Mouse (Mus musculus) ES-E14 (cell line): ENCODE measurements at regions not wholly inside any gene's neighbourhood (a gene's known extent, or its start where the extent isn't known, plus 50 kb on each side); places are given as distances from the start of the nearest gene placed in this dataset.

Source experiments
- DNase-seq: peaks from one replicate; pipeline ENCODE4 v3.0.0-alpha.2; 2013; ENCODE audit warnings: low read depth, low spot score
- H3K27ac ChIP-seq: 2 replicates; pipeline ENCODE4 v1.5.1; 2012; ENCODE audit warnings: low read depth, mild to moderate bottlenecking, low read length, moderate library complexity, mixed read lengths; ENCODE audit not compliant: poor library complexity, insufficient read depth, severe bottlenecking
- H3K36me3 ChIP-seq: 2 replicates; pipeline ENCODE4 v1.6.1; 2012; ENCODE audit warnings: mild to moderate bottlenecking, low read length, moderate library complexity, mixed read lengths; ENCODE audit not compliant: control insufficient read depth, poor library complexity, insufficient read depth, severe bottlenecking
- H3K4me1 ChIP-seq, 2 experiments: fragments of 150-350 bp in 1 of 2; sonication (generic) in 1 of 2; 2 replicates each; pipeline ENCODE4 v1.6.1; 2012; ENCODE audit warnings: low read length in 2 of 2, mild to moderate bottlenecking in 1 of 2, mixed read lengths in 1 of 2; ENCODE audit not compliant: control insufficient read depth in 2 of 2, insufficient read depth in 2 of 2, poor library complexity in 1 of 2
- H3K4me3 ChIP-seq, 2 experiments: fragments of 150-350 bp in 1 of 2; sonication (generic) in 1 of 2; 2 replicates each; pipeline ENCODE4 v1.5.1; 2012; ENCODE audit warnings: low read length in 2 of 2, low read depth in 1 of 2, mild to moderate bottlenecking in 1 of 2, mixed read lengths in 1 of 2; ENCODE audit not compliant: insufficient read depth in 1 of 2, poor library complexity in 1 of 2, severe bottlenecking in 1 of 2
- H3K9ac ChIP-seq: 2 replicates; pipeline ENCODE4 v1.6.1; 2012; ENCODE audit warnings: low read depth, mild to moderate bottlenecking, low read length, mixed read lengths; ENCODE audit not compliant: poor library complexity, insufficient read depth, severe bottlenecking
- H3K9me3 ChIP-seq: fragments of 150-350 bp; sonication (generic); 2 replicates; pipeline ENCODE4 v1.6.1; 2012; ENCODE audit warnings: low read depth, mild to moderate bottlenecking, low read length; ENCODE audit not compliant: control insufficient read depth, insufficient read depth
- CHD2 ChIP-seq: IDR thresholded peaks from 2 replicates; pipeline ENCODE4 v1.6.1; 2014; ENCODE audit warnings: mild to moderate bottlenecking, low read depth, low read length, inconsistent platforms
- HCFC1 ChIP-seq: IDR thresholded peaks from 2 replicates; pipeline ENCODE4 v1.6.1; 2012; ENCODE audit warnings: low read length, inconsistent platforms, borderline replicate concordance; ENCODE audit not compliant: insufficient read depth
- MAFK ChIP-seq: IDR thresholded peaks from 2 replicates; pipeline ENCODE4 v1.6.1; 2014; ENCODE audit warnings: mild to moderate bottlenecking, low read depth, low read length, inconsistent platforms; ENCODE audit not compliant: insufficient read depth
- ZC3H11A ChIP-seq: IDR thresholded peaks from 2 replicates; pipeline ENCODE4 v1.6.1; 2012; ENCODE audit warnings: low read depth, mild to moderate bottlenecking, inconsistent platforms, low read length, borderline replicate concordance
- ZNF384 ChIP-seq: IDR thresholded peaks from 2 replicates; pipeline ENCODE4 v1.6.1; 2012; ENCODE audit warnings: low read depth, low read length, inconsistent platforms
- in situ Hi-C, 2 experiments: fragments of 600-800 bp; cut with MboI; formaldehyde crosslinking; loops; one replicate each; pipeline ENCODE4 v1.15.1; 2025; ENCODE audit warnings: low sequenced_read_pairs in 2 of 2, inconsistent platforms in 1 of 2; ENCODE audit not compliant: unreplicated experiment in 2 of 2

GRCm38 (mm10) chr12:28979679-28980078 is 228.1 kb downstream of the Eipr1 start:
- Histone ChIP-seq H3K36me3 (no peaks in the 10 kb centered on the region), H3K9me3 (no peaks in the 10 kb centered on the region), H3K4me3 (no peak overlapping the region), H3K27ac (no peak overlapping the region), H3K9ac (no peak overlapping the region), H3K4me1 (no peaks in the 10 kb centered on the region)
- in situ Hi-C loops: no loop called here
- no peak for DNase-seq
- TF ChIP-seq HCFC1 (no peak), ZC3H11A (no peak), MAFK (no peak), ZNF384 (no peak), CHD2 (no peak)

GRCm38 (mm10) chr12:28986214-28986613 is 234.6 kb downstream of the Eipr1 start:
- Histone ChIP-seq H3K4me3 (no peak overlapping the region), H3K36me3 (no peaks in the 10 kb centered on the region), H3K4me1 (no peaks in the 10 kb centered on the region), H3K27ac (no peak overlapping the region), H3K9ac (no peak overlapping the region), H3K9me3 (no peaks in the 10 kb centered on the region)
- TF ChIP-seq HCFC1 (no peak), ZC3H11A (no peak), CHD2 (no peak), MAFK (no peak), ZNF384 (no peak)
- in situ Hi-C loops: no loop called here
- DNase-seq: no peak

GRCm38 (mm10) chr12:28997474-28998192 is 246.0 kb downstream of the Eipr1 start:
- Histone ChIP-seq H3K9ac (no peak overlapping the region), H3K27ac (no peak overlapping the region), H3K9me3 (no peaks in the 10 kb centered on the region), H3K4me3 (no peak overlapping the region), H3K4me1 (no peaks in the 10 kb centered on the region), H3K36me3 (no peaks in the 10 kb centered on the region)
- in situ Hi-C loops: no loop called here
- no peak for DNase-seq
- TF ChIP-seq CHD2 (no peak), ZNF384 (no peak), MAFK (no peak)

GRCm38 (mm10) chr12:28999963-29000451 is 248.4 kb downstream of the Eipr1 start:
- Histone ChIP-seq H3K36me3 (no peaks in the 10 kb centered on the region), H3K9me3 (no peaks in the 10 kb centered on the region), H3K27ac (no peak overlapping the region), H3K9ac (no peak overlapping the region), H3K4me3 (no peak overlapping the region), H3K4me1 (no peaks in the 10 kb centered on the region; a peak in 1 of 4 replicates)
- TF ChIP-seq CHD2 (no peak), ZNF384 (no peak), ZC3H11A (no peak), HCFC1 (no peak), MAFK (no peak)
- in situ Hi-C loops: no loop called here
- DNase-seq: no peak

GRCm38 (mm10) chr12:29004504-29004903 is 252.9 kb downstream of the Eipr1 start:
- no peaks in the 10 kb centered on the region for H3K9me3 ChIP-seq
- TF ChIP-seq ZC3H11A (no peak), MAFK (no peak), CHD2 (no peak), HCFC1 (no peak), ZNF384 (no peak)
- no peaks in the 10 kb centered on the region for H3K36me3 ChIP-seq
- no peak for DNase-seq
- no peak overlapping the region for H3K27ac ChIP-seq
- H3K9ac ChIP-seq: no peak overlapping the region
- H3K4me3 ChIP-seq: no peak overlapping the region
- H3K4me1 ChIP-seq: no peaks in the 10 kb centered on the region; a peak in 1 of 4 replicates
- in situ Hi-C loops: no loop called here
